9 mouse cellular contexts compared by ENCODE assay signal in the genomic region with DNA sequence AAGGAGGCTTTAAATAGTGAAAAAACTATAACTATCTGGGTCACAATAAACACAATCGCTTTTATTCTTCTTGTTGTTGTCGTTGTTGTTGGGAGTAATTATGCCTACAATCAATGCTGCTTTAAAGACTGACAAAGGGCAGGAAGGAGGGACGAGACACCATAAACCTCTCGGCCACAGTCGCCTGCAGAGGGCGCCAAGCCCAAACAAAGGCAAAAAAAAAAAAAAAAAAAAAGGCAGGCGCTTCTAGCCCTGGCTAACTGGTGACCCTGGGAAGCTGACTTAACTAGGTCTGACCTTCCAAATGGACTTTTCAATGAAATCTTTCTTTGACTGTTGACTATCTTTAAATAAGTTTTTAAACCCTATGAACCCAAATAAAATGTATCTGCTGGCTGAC.
DNase-seq lines count a peak whose midpoint lies in the region; ATAC-seq lines count a peak whose summit lies in the region.
"Had no signal": no experiment of that assay in that cellular context is flagged by ENCODE, and none has a peak within 500 bp of the region (broad histone marks: within the 10 kb centered on the region; RNA-seq: fewer than 3 reads in every experiment).

No protein-coding gene starts in this region.

- peak; percentile 57 to 77 for DNase-seq in cerebellum, postnatal 14 days
- DNase-seq in cerebellum, adult 11 months, result no peak
- peak; percentile 46 for DNase-seq in left cerebral cortex, postnatal 4 days
- no peak for DNase-seq in left cerebral cortex, adult 8-10 months (ENCODE audit: low spot score in 2 of 2)
- DNase-seq in MN1 (ENCODE audit: low spot score), result peak; percentile 56
- peak; percentile 34 for DNase-seq in embryonic facial prominence, embryonic 10.5 days (ENCODE audit: low spot score)
- DNase-seq in neural tube, embryonic 11.5 days (ENCODE audit: low spot score), result peak; percentile 44

- H3K9me3 ChIP-seq in embryonic facial prominence, embryonic 10.5 days, result no peaks in the 10 kb centered on the region
- no peaks in the 10 kb centered on the region for H3K9me3 ChIP-seq in neural tube, embryonic 11.5 days (ENCODE audit: control insufficient read depth, low read length)
- H3K9me3 ChIP-seq in forebrain, embryonic 16.5 days (ENCODE audit: control insufficient read depth, low read length), result no peaks in the 10 kb centered on the region
- H3K9me3 ChIP-seq: midbrain, embryonic 12.5 days had no signal

- intact Hi-C loops in left cerebral cortex, postnatal 4 days (cut with DNase I), result loop anchor here (5.0 to 10.0 kb wide), 3 partner anchors 159 to 412 kb away; no protein-coding TSS in a partner anchor

- H3K4me2 ChIP-seq in neural tube, embryonic 11.5 days (ENCODE audit: low read depth), result no peak overlapping the region
- H3K4me2 ChIP-seq in forebrain, embryonic 16.5 days (ENCODE audit: low read length), result no peak overlapping the region
- H3K4me2 ChIP-seq: midbrain, embryonic 12.5 days had no signal

- no peaks in the 10 kb centered on the region for H3K27me3 ChIP-seq in embryonic facial prominence, embryonic 10.5 days (replicated peaks; ENCODE audit: low read depth, poor library complexity, severe bottlenecking)
- no peaks in the 10 kb centered on the region for H3K27me3 ChIP-seq in neural tube, embryonic 11.5 days (ENCODE audit: control insufficient read depth, insufficient read depth, low read length)
- no peaks in the 10 kb centered on the region for H3K27me3 ChIP-seq in forebrain, embryonic 16.5 days (replicated peaks; ENCODE audit: control insufficient read depth, insufficient read depth, low read length)
- H3K27me3 ChIP-seq: midbrain, embryonic 12.5 days had no signal

- peaks cover 28% of the 10 kb centered on the region for H3K36me3 ChIP-seq in embryonic facial prominence, embryonic 10.5 days (replicated peaks)
- H3K36me3 ChIP-seq in neural tube, embryonic 11.5 days (ENCODE audit: control insufficient read depth, insufficient read depth, low read length), result no peaks in the 10 kb centered on the region
- no peaks in the 10 kb centered on the region for H3K36me3 ChIP-seq in forebrain, embryonic 16.5 days (ENCODE audit: control insufficient read depth, insufficient read depth)

- H3K27ac ChIP-seq in embryonic facial prominence, embryonic 10.5 days (replicated peaks), result no peak overlapping the region
- no peak overlapping the region for H3K27ac ChIP-seq in neural tube, embryonic 11.5 days (ENCODE audit: low read depth, low read length)
- H3K27ac ChIP-seq in forebrain, embryonic 16.5 days (ENCODE audit: low read length), result no peak overlapping the region
- H3K27ac ChIP-seq: midbrain, embryonic 12.5 days had no signal

- 14% methylated on average over 7 of the region's 7 CpGs for WGBS in embryonic facial prominence, embryonic 10.5 days
- WGBS in neural tube, embryonic 11.5 days, result 6% methylated on average over 7 of the region's 7 CpGs
- 14% methylated on average over 7 of the region's 7 CpGs for WGBS in forebrain, embryonic 16.5 days

- no peak overlapping the region for H3K4me3 ChIP-seq in embryonic facial prominence, embryonic 10.5 days
- H3K4me3 ChIP-seq in neural tube, embryonic 11.5 days (ENCODE audit: low read depth, low read length), result no peak overlapping the region
- no peak overlapping the region for H3K4me3 ChIP-seq in forebrain, embryonic 16.5 days (replicated peaks; ENCODE audit: low read length)
- H3K4me3 ChIP-seq: midbrain, embryonic 12.5 days had no signal

- H3K4me1 ChIP-seq in embryonic facial prominence, embryonic 10.5 days, result no peaks in the 10 kb centered on the region
- H3K4me1 ChIP-seq in neural tube, embryonic 11.5 days (ENCODE audit: control insufficient read depth, insufficient read depth, low read length), result no peaks in the 10 kb centered on the region
- peaks cover 5% of the 10 kb centered on the region; the same call in 1 of the 2 replicates for H3K4me1 ChIP-seq in forebrain, embryonic 16.5 days (replicated peaks; ENCODE audit: control insufficient read depth, insufficient read depth, low read length)
- H3K4me1 ChIP-seq: midbrain, embryonic 12.5 days had no signal

- no peak overlapping the region for H3K9ac ChIP-seq in neural tube, embryonic 11.5 days (ENCODE audit: low read length)
- no peak overlapping the region for H3K9ac ChIP-seq in forebrain, embryonic 16.5 days (replicated peaks; ENCODE audit: low read depth, low read length)
- H3K9ac ChIP-seq: midbrain, embryonic 12.5 days had no signal

- ATAC-seq in neural tube, embryonic 11.5 days (ENCODE audit: insufficient read depth, low FRiP score, low TSS enrichment), result no peak
- no peak for ATAC-seq in forebrain, embryonic 16.5 days

Comparison
In these comparisons a context has a peak if more than half of its experiments do, and no peak if none do; other contexts are left out.
1. DNase-seq: peak in cerebellum, postnatal 14 days (2 of 2), left cerebral cortex, postnatal 4 days (single experiment), MN1 (single experiment), embryonic facial prominence, embryonic 10.5 days (single experiment) and neural tube, embryonic 11.5 days (single experiment); none in cerebellum, adult 11 months (single experiment) and left cerebral cortex, adult 8-10 months (0 of 2).